Mouse (Mus musculus) macrophage (primary cell): ENCODE results near the gene Ptger4. TPM values are rescaled to one million over a fixed set of nuclear protein-coding genes. Genes with fewer than 3 reads are reported as not detected.

Source experiments
- H3K27ac ChIP-seq: fragments of 350-480 bp; formaldehyde crosslinking; 2 replicates; pipeline ENCODE4 v1.9.0; 2021
- H3K36me3 ChIP-seq: fragments of 350-480 bp; formaldehyde crosslinking; 2 replicates; pipeline ENCODE4 v1.9.0; 2021; ENCODE audit errors: inconsistent target
- H3K4me3 ChIP-seq: fragments of 350-480 bp; formaldehyde crosslinking; 2 replicates; pipeline ENCODE4 v1.9.0; 2021; ENCODE audit errors: inconsistent target
- H3K79me2 ChIP-seq: fragments of 350-480 bp; formaldehyde crosslinking; 2 replicates; pipeline ENCODE4 v1.9.0; 2021; ENCODE audit errors: inconsistent target
- WGBS: methylation state at CpG from one replicate; pipeline ENCODE4 v1.1.7; 2026; ENCODE audit warnings: inconsistent platforms; ENCODE audit not compliant: missing documents; 5-methylcytosine and 5-hydroxymethylcytosine counted together
- polyA plus RNA-seq: library from polyadenylated mRNA; stranded (reverse); fragments of 250-400 nt; gene quantifications from 3 replicates; pipeline ENCODE4 v1.2.4, GENCODE M21; 2018; ENCODE audit warnings: inconsistent platforms

Ptger4 gene
- polyA plus RNA-seq, 1 experiment from 2014 or later, result 6.2 TPM

DNA sequence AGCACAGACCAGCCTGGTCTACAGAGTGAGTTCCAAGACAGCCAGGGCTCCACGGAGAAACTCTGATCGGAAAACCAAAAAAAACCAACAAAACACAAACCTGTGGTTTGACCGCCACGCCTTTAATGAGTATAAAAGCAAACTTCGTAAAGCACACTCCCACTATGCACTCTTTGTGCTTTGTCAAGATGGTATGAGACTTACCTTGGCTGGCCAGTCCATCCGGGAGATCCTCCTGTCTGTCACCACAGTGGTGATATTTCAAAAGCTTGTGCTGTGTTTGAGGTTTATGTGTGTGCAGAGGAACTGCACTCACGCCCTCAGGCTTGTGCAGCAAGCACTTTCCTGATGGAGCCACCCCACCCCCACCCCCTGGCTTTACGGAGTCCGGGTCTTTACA lies 38.8 kb downstream of the Ptger4 start:
- WGBS, result 91% methylated on average over 8 of the region's 9 CpGs
- peaks cover 23% of the 10 kb centered on the region; the same call in 1 of the 2 replicates for H3K79me2 ChIP-seq

DNA sequence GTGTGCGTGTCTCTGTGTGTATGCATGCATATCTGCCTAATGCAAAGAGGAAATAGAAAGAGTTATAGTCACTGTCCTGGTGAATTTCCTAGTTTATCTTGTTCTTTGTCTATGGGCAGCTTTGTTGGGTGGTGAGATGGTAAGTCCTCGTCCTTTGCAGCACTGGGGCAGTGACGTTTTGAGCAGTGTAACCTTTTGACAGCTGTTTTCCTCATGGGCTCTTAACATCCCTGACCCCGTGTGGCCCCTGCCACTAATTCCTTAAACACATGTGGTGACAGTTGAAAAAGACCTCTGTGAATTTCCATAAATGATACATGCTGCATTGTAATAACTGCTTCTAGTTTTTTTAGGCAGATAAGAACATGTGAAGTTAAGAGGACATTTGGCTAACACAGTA lies 47.3 kb downstream of the Ptger4 start:
- H3K36me3 ChIP-seq, result peaks cover 24% of the 10 kb centered on the region; the same call in 1 of the 2 replicates
- no peak overlapping the region for H3K4me3 ChIP-seq
- 83% methylated on average over 4 of the region's 4 CpGs for WGBS
- H3K79me2 ChIP-seq, result peaks cover 29% of the 10 kb centered on the region; the same call in 1 of the 2 replicates
- H3K27ac ChIP-seq, result no peak overlapping the region

More for the DNA sequence above, 38.8 kb downstream of the Ptger4 start:
- Histone ChIP-seq H3K4me3 (no peak overlapping the region), H3K36me3 (peaks cover under 1% of the 10 kb centered on the region; the same call in 1 of the 2 replicates), H3K27ac (no peak overlapping the region)

DNA sequence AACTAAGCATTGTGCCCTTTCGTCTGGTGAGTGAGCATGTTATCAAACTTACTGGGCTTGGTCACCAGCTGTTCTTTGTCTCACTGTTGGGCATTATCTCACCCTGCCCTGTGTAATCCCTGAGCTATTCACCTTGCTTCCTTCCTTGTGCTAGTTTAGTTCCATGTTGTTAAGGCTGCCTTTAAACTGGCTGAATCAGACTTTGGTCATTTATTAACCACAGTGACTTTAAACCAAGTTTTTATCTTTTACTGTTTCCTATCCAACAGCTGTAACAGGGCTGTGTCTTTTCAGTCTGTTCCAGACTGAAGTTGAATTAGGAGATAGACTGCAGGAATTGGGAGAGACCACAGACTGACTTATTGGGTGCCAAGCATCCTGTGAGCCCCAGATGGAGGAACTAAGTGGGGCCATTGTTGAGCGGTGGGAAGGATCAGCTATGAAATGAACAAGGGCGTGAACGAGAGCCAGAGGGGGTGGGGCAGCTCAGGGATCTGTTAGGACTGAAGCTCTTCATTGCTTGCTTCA lies 47.9 kb downstream of the Ptger4 start:
- Histone ChIP-seq H3K79me2 (peaks cover 27% of the 10 kb centered on the region; the same call in 1 of the 2 replicates), H3K4me3 (no peak overlapping the region), H3K27ac (no peak overlapping the region), H3K36me3 (peaks cover 30% of the 10 kb centered on the region; the same call in 1 of the 2 replicates)
- WGBS, result 53% methylated on average over 4 of the region's 4 CpGs

DNA sequence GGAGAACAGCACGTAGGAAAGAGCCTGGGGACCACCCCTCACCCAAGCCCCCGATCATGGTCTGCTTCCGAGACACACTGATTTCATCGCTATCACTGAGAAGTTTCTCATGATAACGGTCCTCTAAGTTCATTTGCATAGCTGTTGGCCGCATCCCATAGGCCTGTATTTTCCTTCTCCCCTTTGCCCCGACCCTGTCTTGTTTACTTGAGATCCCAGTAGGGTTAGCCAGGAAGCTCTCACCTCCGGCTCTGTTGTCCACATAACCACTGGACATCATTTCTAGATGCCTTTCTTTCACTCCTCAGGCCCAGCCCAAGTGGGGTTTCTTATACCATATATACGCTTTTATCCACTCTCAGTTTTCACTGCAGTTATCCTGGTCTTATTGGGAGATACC lies 49.1 kb downstream of the Ptger4 start:
- peaks cover 29% of the 10 kb centered on the region; the same call in 1 of the 2 replicates for H3K79me2 ChIP-seq
- H3K27ac ChIP-seq, result no peak overlapping the region
- no peak overlapping the region for H3K4me3 ChIP-seq
- WGBS, result 95% methylated on average over 9 of the region's 9 CpGs
- H3K36me3 ChIP-seq, result peaks cover 38% of the 10 kb centered on the region; the same call in 1 of the 2 replicates

DNA sequence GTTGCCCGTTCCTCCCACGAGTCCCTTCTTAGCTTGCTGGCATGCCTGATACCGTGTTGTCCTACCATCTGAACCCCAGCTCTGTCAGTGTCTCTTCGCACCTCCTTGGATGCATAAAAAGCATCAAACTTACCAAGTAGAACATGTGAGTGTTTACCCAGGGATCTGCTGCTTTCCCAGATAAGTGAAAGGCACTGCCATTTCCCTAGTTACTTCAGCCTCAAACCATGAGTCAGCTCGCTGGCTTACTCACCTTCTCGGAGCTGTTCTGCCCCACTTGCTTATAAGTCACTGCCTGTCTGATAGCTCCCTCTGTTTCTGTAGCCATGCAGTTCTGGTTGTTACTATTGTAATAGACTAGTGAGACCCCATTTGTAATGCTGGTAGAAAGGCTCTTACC lies 49.5 kb downstream of the Ptger4 start:
- H3K27ac ChIP-seq, result no peak overlapping the region
- WGBS, result 92% methylated on average over 6 of the region's 6 CpGs
- peaks cover 33% of the 10 kb centered on the region; the same call in 1 of the 2 replicates for H3K79me2 ChIP-seq
- peaks cover 40% of the 10 kb centered on the region; the same call in 1 of the 2 replicates for H3K36me3 ChIP-seq
- no peak overlapping the region for H3K4me3 ChIP-seq

DNA sequence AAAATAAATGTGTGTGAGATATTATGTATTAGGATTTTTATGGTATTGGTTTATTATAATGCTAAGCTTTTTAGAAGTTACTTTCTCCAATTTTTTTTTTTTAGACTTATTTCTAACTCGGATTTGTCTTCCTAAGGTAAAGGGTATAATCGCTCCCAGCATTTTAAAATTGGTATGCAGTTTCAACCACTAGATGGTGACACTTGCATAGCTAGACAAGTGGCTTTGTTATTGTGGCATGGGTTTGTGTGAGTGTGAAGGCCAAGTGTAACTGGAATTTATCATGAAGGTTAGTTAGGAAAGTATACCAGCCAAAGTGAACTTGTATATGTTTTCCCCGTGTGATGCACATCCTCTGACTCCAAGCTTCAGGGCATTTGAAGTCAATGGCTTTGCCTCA lies 50.2 kb downstream of the Ptger4 start:
- H3K79me2 ChIP-seq, result peaks cover 40% of the 10 kb centered on the region; the same call in 1 of the 2 replicates
- H3K36me3 ChIP-seq, result peaks cover 35% of the 10 kb centered on the region; the same call in 1 of the 2 replicates
- H3K27ac ChIP-seq, result no peak overlapping the region
- WGBS, result 76% methylated on average over 3 of the region's 3 CpGs
- no peak overlapping the region for H3K4me3 ChIP-seq

DNA sequence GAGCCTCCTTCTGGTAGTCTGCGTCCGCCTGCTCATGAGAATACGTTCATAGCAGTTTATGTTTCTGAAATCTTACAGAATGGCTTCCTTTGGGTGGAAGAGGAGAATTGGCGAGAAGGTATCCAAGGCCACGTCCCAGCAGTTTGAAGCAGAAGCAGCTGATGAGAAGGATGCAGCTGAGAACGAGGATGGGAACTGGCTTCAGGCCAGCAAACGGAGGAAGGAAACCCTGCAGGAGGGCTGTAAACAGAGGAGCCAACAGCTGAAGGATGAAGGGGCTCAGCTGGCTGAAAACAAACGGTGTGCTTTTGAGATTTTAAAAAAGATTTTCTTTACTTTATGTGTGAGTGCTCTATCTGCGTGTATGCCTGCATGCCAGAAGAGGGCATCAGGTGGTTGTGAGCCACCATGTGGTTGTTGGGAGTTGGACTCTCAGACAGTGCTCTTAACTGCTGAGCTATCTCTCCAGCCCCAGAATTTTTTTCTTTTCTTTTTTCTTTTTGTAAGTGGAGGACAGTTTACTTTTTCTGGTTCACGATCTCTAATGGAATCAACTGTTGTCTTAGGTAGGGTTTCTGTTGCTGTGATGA lies 54.4 kb downstream of the Ptger4 start:
- peaks cover 31% of the 10 kb centered on the region; the same call in 1 of the 2 replicates for H3K36me3 ChIP-seq
- H3K4me3 ChIP-seq, result no peak overlapping the region
- peaks cover 47% of the 10 kb centered on the region for H3K79me2 ChIP-seq
- 85% methylated on average over 10 of the region's 10 CpGs for WGBS
- H3K27ac ChIP-seq, result no peak overlapping the region

DNA sequence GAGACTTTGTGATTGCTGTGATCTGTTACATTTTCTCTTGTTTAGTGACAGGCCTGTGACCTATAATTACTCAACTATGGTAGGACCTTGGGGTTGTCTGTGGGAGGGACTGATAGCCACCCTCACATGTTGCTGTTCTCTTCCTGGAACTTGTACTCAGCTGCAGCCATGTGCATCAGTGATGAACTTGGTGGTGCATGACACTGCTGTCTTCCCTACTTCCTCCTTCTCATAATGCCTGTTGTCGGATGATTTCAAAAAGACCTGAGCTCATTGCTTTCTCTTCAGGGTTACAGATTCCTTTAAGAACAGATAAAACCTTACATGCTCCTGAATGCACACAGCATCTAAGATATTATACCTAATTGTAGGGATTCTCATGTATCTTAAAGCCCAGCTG lies 56.0 kb downstream of the Ptger4 start:
- peaks cover 48% of the 10 kb centered on the region for H3K79me2 ChIP-seq
- peaks cover 25% of the 10 kb centered on the region; the same call in 1 of the 2 replicates for H3K36me3 ChIP-seq
- H3K4me3 ChIP-seq, result no peak overlapping the region
- H3K27ac ChIP-seq, result peak overlapping the region; percentile 49
- 0% methylated on average over 1 of the region's 1 CpGs for WGBS

DNA sequence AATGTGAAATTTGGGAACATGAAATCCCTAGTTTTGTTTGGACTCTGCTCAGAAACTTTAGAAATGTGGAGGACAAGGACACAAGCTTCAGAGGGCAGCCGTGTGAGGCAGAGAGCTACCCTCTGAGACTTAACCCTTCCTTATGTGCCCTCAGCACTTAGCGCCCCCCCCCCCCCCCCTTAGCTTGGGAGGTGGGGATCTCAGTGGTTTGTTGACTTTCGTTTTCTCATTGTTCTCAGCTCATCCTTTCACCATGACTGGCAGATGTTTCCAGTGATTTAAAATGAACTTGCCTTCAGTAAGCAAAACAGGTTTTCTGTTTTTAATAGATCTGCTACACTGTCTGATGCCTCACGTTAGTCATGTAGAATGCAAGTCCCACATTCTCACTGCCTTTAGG lies 56.9 kb downstream of the Ptger4 start:
- 66% methylated on average over 4 of the region's 4 CpGs for WGBS
- peaks cover 48% of the 10 kb centered on the region for H3K79me2 ChIP-seq
- H3K27ac ChIP-seq, result no peak overlapping the region
- H3K36me3 ChIP-seq, result peaks cover 25% of the 10 kb centered on the region; the same call in 1 of the 2 replicates
- no peak overlapping the region for H3K4me3 ChIP-seq

DNA sequence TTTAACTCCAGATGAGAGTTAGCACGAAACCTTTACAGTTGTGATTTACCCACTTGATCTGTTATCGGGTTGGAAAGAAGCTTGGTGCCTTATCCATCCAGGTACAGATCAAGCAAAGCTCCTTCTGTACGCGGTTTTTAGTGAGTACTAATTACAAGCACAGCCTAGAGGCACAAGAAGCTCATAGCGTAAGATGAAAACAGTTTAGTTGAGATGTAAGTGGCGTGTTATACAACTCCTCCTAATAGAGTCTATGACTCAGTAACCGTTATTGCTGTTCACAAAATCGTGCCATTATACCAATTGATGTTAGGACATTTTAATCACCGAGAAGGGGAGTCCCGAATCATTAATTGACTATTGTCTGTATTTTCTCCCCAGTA lies 57.7 kb downstream of the Ptger4 start:
- Histone ChIP-seq H3K79me2 (peaks cover 46% of the 10 kb centered on the region), H3K4me3 (peak overlapping the region; percentile 67), H3K36me3 (peaks cover 19% of the 10 kb centered on the region; the same call in 1 of the 2 replicates), H3K27ac (peak overlapping the region; percentile 10; the same call in 1 of the 2 replicates)
- 21% methylated on average over 10 of the region's 10 CpGs for WGBS

DNA sequence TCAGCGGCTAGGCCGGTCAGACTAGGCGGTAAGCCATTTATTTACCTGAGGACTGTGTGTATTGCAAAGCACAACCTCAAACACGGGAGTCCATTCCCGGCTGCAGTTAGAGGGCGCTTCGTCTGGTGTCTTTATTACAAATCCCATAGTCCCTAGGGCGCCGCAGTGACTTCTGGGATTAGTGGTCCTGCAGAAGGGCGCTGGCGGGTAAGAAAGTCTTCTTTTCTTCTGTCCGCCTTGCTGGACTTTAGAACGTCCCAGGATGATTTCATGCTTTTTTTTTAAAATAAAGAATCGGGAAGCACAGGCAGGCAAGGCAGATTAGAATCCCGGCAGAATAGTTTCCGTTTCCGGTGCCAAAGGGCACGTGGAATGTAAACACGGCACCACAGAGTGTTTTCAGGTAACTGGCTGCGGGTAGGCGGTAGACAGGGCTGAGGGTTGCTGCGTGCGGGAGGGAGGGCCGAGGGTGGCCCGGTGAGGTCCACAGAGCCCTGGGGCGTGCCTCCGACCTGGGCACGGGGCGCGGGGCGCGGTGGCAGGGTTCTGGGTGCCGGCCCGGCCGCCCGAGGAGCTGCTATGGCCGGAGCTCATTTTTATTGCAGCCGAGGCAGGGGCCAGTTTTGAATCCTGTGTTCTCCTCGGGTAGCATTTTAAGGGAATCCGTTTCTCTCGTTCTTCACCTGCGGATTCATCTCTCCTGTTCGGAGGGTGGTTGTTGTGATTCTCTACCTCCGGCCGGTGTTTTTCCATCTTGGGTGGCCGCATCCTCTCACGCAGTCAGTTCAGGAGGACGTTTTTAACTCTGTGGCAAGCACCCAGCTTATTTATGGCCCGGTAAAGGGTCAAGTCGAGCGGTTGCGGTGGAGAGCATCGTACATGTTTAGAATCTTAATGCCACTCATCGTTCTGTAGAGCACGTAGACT lies 58.4 kb downstream of the Ptger4 start, which contains the start of gene Ttc33:
Gene Ttc33, plus strand, starts transcription at position 160 of the 927 bp plus-strand sequence.
- under 1% methylated on average over 53 of the region's 55 CpGs for WGBS
- H3K79me2 ChIP-seq, result peaks cover 41% of the 10 kb centered on the region
- peak within 1 kb of the TSS; percentile 67 for H3K4me3 ChIP-seq
- peaks cover 12% of the 10 kb centered on the region; the same call in 1 of the 2 replicates for H3K36me3 ChIP-seq
- H3K27ac ChIP-seq, result peak within 1 kb of the TSS; percentile 84

DNA sequence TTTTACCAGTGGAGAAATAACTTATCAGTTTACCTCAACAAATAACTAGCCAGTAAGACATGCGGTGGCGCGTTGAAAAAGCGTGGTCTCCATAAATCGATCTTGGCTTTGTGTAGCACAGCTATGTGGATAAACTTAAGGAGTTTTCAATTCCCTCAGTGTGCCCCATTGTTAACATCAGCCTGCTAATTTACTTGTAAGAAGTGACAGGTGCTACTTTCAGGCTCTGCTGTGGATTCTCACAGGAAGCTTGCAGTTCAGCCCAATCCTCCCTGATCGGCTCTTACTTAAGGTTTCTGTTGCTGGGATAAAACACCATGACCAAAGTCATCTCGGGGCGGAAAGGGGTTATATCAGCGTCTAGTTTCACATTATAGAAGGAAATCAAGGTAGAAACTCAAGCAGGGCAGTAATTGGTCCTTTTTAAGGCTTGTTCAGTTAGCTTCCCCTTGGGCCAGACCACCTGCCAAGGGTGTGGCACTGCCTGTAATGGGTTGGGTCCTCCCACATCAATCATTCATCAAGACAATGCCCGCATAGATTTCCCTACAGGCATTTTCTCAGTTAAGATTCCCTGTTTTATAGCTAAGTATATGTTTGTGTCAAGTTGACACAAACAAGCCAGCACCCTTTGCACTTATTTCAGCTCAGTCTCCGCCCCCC lies 59.2 kb downstream of the Ptger4 start:
- peaks cover 38% of the 10 kb centered on the region for H3K79me2 ChIP-seq
- H3K4me3 ChIP-seq, result peak overlapping the region; percentile 67
- 42% methylated on average over 10 of the region's 11 CpGs for WGBS
- peaks cover 5% of the 10 kb centered on the region; the same call in 1 of the 2 replicates for H3K36me3 ChIP-seq
- H3K27ac ChIP-seq, result peak overlapping the region; percentile 84

DNA sequence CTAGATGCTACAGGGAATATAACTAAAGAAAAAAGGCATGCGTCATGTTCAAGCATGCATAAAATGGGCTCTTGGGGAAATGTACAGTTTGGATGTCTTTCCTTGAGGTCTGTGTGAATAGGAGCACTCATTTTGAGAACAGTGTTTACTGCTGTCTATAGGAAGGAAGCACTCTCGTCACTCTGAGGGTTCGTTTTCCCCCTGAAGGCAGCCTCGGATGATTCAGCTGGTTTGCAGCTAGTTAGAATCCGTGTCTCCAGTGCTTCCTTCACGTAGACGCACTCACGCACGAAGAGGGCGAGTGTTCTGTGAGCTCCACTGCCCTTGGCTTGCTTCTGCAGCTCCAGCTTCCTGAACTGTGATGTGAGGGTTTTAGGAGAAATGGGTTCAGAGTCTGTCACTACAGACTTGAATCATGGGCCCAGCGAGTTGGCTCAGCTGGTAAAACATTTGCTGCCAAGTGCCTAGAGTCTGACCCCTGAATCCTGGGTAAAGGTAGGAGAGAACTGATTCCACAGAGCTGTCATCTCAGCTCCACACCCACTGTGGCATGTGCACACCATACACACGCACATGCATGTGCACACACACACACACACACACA lies 70.7 kb downstream of the Ptger4 start:
- Histone ChIP-seq H3K27ac (no peak overlapping the region), H3K36me3 (peaks cover 53% of the 10 kb centered on the region), H3K4me3 (no peak overlapping the region), H3K79me2 (no peaks in the 10 kb centered on the region)
- 44% methylated on average over 12 of the region's 12 CpGs for WGBS
